Mouse (Mus musculus) intestine, embryonic 15.5 days (tissue): Measurements from ENCODE around the gene Ccnk. TPM values are rescaled to one million over a fixed set of nuclear protein-coding genes. Genes with fewer than 3 reads are reported as not detected.

Experiments
- ATAC-seq: fragments of 200-750 bp; cut with Nextera tagmentation; 2 replicates; pipeline ENCODE4 v1.8.0; 2017; ENCODE audit warnings: moderate TSS enrichment, moderate library complexity
- H3K27ac ChIP-seq: fragments of 300-500 bp; sonication (generic); 2 replicates; pipeline ENCODE4 v1.5.1; 2015; ENCODE audit warnings: mild to moderate bottlenecking, inconsistent platforms
- H3K27me3 ChIP-seq: fragments of 300-500 bp; sonication (generic); replicated peaks from 2 replicates; pipeline ENCODE4 v1.6.1; 2015; ENCODE audit warnings: inconsistent platforms
- H3K36me3 ChIP-seq: fragments of 300-500 bp; sonication (generic); 2 replicates; pipeline ENCODE4 v1.6.1; 2015; ENCODE audit warnings: inconsistent platforms
- H3K4me1 ChIP-seq: fragments of 300-500 bp; sonication (generic); replicated peaks from 2 replicates; pipeline ENCODE4 v1.6.1; 2015; ENCODE audit warnings: inconsistent platforms
- H3K4me2 ChIP-seq: fragments of 300-500 bp; sonication (generic); replicated peaks from 2 replicates; pipeline ENCODE4 v1.6.1; 2015; ENCODE audit warnings: mild to moderate bottlenecking, inconsistent platforms
- H3K4me3 ChIP-seq: fragments of 300-500 bp; sonication (generic); replicated peaks from 2 replicates; pipeline ENCODE4 v1.5.1; 2015; ENCODE audit warnings: inconsistent platforms
- H3K9ac ChIP-seq: fragments of 300-500 bp; sonication (generic); 2 replicates; pipeline ENCODE4 v1.6.1; 2015; ENCODE audit warnings: inconsistent platforms
- H3K9me3 ChIP-seq: fragments of 300-500 bp; sonication (generic); 2 replicates; pipeline ENCODE4 v1.6.1; 2016; ENCODE audit warnings: inconsistent platforms
- WGBS: fragments of 180-500 bp; shearing (Covaris S2); methylation state at CpG from one replicate; pipeline ENCODE4 v1.1.7; 2015; 5-methylcytosine and 5-hydroxymethylcytosine counted together
- polyA plus RNA-seq: library from polyadenylated mRNA; unstranded; fragments of >200 nt; fragmentation: Nextera tagmentation; extraction: Ambion mirVana; gene quantifications from 2 replicates; pipeline ENCODE4 v1.2.1, GENCODE M21; 2015

The Ccnk gene
- polyA plus RNA-seq, 1 experiment from 2014 or later: 3.8 TPM

DNA sequence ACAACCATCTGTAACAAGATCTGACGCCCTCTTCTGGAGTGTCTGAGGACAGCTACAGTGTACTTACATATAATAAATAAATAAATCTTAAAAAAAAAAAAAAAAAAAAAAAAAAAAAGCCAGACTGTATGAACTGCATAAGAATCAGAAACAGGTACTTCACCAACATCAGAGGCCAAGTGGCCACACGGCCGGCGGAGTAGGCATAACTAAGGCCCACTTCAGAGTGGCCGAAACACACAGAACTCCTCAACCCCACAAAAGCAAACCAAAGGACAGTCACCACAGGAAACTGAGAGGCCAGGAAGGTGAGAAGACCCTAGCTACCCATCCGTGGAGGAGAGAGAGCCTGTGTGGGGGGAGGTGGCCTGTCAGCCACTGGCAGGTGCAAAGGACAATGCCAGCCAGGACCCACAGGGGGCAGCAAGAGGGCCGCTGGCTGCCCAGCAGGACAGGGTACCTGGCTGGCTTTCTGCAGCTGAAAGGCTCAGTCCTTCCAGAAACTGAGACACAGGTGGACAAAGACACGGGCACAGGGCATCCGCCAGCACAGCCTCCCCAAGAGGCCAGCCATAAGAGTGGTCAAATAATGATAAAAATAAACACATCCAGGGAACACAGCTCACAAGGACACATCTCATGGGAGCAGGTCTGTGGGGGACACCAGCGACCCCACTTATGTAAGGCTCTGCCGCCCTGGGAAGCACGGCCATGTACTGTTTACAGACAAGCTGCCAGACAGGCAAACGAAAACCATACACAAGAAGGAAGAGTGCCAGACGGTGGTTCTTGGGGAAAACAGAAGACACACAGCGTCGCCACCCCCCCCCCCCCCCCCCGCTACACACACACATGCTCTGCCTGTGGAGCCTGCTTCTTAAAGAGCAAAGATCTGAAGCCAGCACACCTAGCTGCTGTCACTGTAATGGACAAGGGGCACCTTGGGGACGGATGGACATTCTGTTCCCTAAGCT lies 51.7 kb downstream of the Ccnk start:
- ATAC-seq: no peak
- H3K9me3 ChIP-seq: no peaks in the 10 kb centered on the region
- no peak overlapping the region for H3K27ac ChIP-seq
- H3K9ac ChIP-seq: no peak overlapping the region
- no peak overlapping the region for H3K4me2 ChIP-seq
- no peaks in the 10 kb centered on the region for H3K27me3 ChIP-seq
- H3K36me3 ChIP-seq: no peaks in the 10 kb centered on the region
- no peak overlapping the region for H3K4me3 ChIP-seq
- peaks cover 37% of the 10 kb centered on the region for H3K4me1 ChIP-seq
- WGBS: 51% methylated on average over 17 of the region's 18 CpGs

DNA sequence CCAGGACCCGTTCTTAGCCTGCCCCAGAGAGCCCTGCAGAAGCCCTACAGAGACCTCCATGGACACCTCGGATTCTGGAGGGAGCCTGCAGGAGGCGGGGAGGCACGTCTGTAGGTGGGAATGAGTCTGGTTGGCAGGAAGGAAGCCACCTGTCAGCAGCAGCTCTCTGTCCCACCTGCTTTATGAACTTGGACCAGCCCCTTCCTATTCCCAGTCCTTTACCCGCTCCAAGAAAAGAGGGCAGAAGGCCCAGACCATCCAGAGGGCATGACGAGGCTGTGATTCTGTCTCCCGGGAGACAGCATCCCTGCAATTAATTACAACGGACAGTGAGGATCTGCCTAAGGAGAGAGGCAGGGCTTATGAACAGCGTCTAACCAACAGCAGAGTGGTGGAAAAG lies 52.5 kb downstream of the Ccnk start:
- H3K4me2 ChIP-seq: no peak overlapping the region
- H3K9me3 ChIP-seq: no peaks in the 10 kb centered on the region
- H3K9ac ChIP-seq: no peak overlapping the region
- H3K4me1 ChIP-seq: peaks cover 42% of the 10 kb centered on the region
- H3K4me3 ChIP-seq: no peak overlapping the region
- WGBS: 52% methylated on average over 9 of the region's 9 CpGs
- ATAC-seq: no peak
- no peak overlapping the region for H3K27ac ChIP-seq
- H3K36me3 ChIP-seq: no peaks in the 10 kb centered on the region
- no peaks in the 10 kb centered on the region for H3K27me3 ChIP-seq

DNA sequence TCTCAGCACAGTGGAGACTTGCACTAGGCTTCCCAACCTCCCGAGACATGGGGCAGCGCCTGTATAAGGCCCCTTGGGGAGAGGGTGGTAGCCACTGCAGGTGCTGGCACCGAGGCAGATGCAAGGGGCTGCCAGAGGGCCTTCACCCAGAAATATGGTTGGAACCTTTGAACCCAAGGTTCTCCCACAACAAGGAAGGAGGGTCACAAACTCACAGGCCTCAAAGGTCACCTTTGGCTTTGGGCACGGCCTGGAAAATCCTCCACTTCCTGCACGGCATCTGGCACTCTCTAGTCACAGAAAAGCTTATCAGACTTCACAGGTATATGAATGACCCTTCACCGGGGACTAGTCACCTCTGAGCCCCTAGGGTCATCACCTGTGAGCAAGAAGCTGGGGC lies 54.4 kb downstream of the Ccnk start:
- peak; percentile 48 for ATAC-seq
- H3K9me3 ChIP-seq: no peaks in the 10 kb centered on the region
- WGBS: 68% methylated on average over 6 of the region's 6 CpGs
- peaks cover 56% of the 10 kb centered on the region for H3K4me1 ChIP-seq
- H3K4me2 ChIP-seq: 0 out of 2 replicates have a peak overlapping the region, but pooled peaks have one; percentile 30
- no peaks in the 10 kb centered on the region for H3K36me3 ChIP-seq
- H3K4me3 ChIP-seq: no peak overlapping the region
- no peak overlapping the region; the same call in 1 of the 2 replicates for H3K9ac ChIP-seq
- H3K27me3 ChIP-seq: no peaks in the 10 kb centered on the region
- H3K27ac ChIP-seq: peak overlapping the region; percentile 77

DNA sequence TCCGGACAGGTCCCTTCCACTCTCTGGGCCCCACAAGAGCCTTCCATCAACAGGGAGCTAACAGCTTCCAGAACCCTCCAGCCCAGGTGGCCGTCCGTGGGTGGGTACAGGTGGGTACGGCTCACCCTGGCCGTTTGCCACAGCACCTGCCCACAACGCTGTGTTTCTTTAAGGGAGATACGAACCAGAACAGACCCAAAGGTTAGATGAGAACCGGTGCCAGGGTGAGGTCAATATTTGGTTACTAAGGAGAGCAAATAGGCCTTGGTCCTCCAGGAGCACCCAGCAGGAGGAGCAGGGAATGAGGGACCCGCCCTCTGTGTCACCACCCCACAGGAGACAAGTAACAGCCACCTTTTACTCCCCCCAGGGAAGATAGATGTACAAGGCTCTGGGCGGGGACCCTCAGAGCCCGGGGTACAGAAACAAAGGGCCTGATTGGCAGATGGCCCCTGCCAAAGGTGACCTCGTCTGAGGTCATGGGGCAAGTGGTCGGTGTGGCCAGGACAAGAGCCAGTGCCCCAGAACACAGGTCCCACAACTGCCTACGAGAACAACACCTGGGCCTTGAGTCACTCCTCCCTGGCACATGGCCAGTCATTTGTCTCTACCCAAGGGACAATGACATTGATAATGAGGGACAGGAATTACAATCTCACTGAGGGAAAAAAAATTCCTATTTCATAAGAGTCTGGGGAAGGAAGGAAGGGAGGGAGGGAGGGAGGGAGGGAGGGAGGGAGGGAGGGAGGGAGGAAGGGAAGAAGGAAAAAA lies 55.6 kb downstream of the Ccnk start:
- Histone ChIP-seq H3K4me1 (peaks cover 63% of the 10 kb centered on the region), H3K36me3 (no peaks in the 10 kb centered on the region), H3K9ac (no peak overlapping the region), H3K9me3 (no peaks in the 10 kb centered on the region), H3K4me2 (0 out of 2 replicates have a peak overlapping the region, but pooled peaks have one; percentile 30), H3K27ac (peak overlapping the region; percentile 77), H3K4me3 (no peak overlapping the region), H3K27me3 (no peaks in the 10 kb centered on the region)
- ATAC-seq: peak; percentile 36
- WGBS: 65% methylated on average over 14 of the region's 14 CpGs

DNA sequence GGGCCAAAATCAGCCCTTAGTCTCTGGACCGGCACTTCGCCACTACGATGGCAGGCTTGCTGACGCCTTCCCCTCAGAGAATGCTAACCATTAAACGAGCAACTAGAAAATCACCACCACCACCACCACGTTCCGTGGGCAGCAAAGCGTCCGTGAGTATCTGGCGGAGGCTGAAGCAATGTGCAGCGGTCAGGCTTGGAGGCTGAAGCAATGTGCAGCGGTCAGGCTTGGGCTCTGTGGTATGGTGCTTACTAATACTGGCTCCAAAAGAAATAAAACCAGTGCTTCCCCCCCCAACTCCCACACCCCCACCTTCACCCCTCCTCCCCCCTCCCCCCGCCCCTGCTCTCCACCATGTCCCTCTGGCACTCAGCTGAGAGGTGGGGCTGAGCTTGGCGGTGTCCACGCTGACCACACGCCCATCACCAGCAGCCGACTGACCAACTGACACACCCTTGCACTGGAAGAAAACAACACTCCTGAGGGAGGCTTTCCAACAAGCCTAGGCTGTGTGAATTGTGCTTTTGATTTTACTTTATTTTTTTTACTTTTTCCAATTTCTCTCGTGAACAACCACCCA lies 56.7 kb downstream of the Ccnk start:
- Histone ChIP-seq H3K4me3 (no peak overlapping the region), H3K27ac (no peak overlapping the region), H3K9me3 (no peaks in the 10 kb centered on the region), H3K4me1 (peaks cover 71% of the 10 kb centered on the region), H3K9ac (no peak overlapping the region), H3K36me3 (no peaks in the 10 kb centered on the region), H3K27me3 (no peaks in the 10 kb centered on the region), H3K4me2 (no peak overlapping the region)
- no peak for ATAC-seq
- WGBS: 78% methylated on average over 18 of the region's 18 CpGs

DNA sequence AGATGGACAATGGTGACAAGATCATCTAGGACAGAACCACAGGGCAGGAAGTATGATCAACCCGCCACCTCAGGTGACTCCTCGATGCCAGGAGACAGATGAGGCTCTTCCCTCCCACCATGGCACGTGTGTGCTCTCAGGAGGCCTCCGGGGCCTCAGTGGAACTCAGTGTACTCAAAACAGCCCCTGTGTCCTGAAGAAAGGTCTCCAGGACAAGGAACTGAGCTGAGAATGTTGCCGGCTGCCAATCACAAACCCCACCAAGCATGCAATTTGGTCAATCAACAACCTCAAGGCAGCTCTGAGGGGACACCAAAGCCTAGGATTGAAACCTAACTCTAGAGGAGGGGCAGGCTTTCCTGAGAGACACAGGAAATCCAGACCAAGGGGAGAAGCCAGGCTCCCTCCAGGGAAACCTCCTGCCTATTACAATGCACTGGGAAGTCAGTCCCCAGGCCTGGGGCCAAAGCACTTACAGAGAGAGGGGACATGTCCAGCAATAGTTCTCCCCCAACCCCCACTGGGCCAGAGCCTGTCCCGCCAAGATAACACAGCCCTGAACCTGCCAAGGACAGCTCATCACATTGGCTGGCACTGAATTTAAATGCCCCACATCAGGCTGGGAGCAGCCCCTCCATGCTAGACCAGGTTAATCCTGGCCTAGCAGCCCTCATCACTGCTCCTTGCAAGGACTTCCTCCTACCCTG lies 58.1 kb downstream of the Ccnk start:
- ATAC-seq: no peak
- 67% methylated on average over 6 of the region's 6 CpGs for WGBS
- no peak overlapping the region for H3K4me3 ChIP-seq
- H3K4me1 ChIP-seq: peaks cover 71% of the 10 kb centered on the region
- no peaks in the 10 kb centered on the region for H3K27me3 ChIP-seq
- no peak overlapping the region for H3K4me2 ChIP-seq
- H3K9ac ChIP-seq: no peak overlapping the region
- no peaks in the 10 kb centered on the region for H3K9me3 ChIP-seq
- no peak overlapping the region for H3K27ac ChIP-seq
- no peaks in the 10 kb centered on the region for H3K36me3 ChIP-seq

DNA sequence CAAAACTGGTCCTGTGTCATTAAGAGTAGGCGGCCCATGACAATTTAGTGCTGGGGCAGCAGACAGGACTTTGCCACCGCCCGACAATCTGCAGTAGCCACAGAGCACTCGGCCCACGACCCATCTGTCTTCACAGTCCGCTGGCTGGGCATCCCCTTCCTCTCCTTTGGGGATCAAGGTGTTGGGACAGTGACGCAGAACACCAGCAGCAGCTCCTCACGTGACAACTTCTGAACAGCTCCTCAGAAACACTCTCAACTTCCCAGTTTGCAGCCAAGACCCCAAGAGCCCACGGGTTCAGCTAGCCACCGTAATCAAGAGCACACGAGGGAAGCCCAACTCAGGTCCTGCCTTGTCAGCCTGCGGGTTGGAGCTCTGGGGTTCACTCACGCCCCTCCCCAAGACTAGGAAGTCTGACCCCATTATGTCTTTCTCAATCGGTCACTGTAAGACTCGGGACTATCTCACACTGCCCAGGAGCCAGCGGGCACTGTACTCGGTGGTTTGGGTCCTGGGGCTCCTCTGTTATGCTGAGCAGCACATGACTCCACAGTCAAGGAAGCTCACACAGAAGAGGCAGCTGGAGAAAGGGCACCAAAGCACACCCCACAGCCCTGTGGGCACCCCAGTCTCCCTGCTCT lies 59.1 kb downstream of the Ccnk start:
- Histone ChIP-seq H3K27me3 (no peaks in the 10 kb centered on the region), H3K4me1 (peaks cover 73% of the 10 kb centered on the region), H3K9ac (no peak overlapping the region), H3K27ac (no peak overlapping the region), H3K4me2 (no peak overlapping the region), H3K4me3 (no peak overlapping the region), H3K9me3 (no peaks in the 10 kb centered on the region), H3K36me3 (no peaks in the 10 kb centered on the region)
- ATAC-seq: no peak
- 83% methylated on average over 17 of the region's 17 CpGs for WGBS

DNA sequence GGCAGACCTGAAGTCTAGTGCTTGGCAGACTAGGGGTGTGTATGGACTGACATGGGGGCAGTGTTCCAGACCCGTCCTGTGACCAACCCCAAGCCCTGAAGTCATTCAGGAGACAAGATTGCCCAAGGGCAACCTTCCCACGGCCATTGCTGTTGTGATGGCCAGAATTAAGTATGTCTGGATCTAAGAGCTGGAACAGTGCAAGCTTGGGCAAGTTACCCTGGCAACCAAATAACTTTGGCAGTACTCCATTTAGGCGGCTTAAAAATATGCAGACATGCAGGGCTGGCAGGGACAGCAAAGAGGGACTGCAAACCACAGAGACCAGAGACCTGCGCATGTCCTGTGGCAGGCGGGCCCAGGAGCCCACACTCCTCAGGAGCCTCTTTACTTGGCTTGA lies 60.1 kb downstream of the Ccnk start:
- WGBS: 60% methylated on average over 5 of the region's 5 CpGs
- no peaks in the 10 kb centered on the region for H3K9me3 ChIP-seq
- no peak for ATAC-seq
- H3K27ac ChIP-seq: no peak overlapping the region
- no peak overlapping the region for H3K9ac ChIP-seq
- peaks cover 71% of the 10 kb centered on the region for H3K4me1 ChIP-seq
- no peak overlapping the region for H3K4me3 ChIP-seq
- no peak overlapping the region for H3K4me2 ChIP-seq
- no peaks in the 10 kb centered on the region for H3K36me3 ChIP-seq
- H3K27me3 ChIP-seq: no peaks in the 10 kb centered on the region

DNA sequence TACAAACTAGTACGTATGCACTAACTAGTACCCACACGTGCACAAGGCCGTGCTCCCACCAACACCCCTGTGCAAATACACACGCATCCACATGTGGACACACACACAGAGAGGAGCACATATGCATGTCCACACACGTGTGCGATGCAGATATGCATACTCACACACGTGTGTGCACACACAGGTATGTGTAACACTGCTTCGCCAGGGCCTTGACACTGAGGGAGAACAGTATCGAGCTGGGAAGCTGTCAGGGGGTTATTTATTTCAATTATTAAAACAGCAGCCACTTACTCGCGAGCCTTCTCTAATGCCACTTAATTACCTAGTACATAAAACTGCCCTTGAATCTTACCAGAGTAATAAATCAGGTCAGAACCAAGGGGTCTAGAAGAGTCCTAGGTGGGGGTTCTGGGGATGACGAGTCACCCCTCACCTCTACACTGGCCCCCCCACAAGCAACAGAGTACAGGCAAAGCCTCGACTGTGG lies 61.1 kb downstream of the Ccnk start:
- Histone ChIP-seq H3K9ac (no peak overlapping the region), H3K9me3 (no peaks in the 10 kb centered on the region), H3K4me1 (peaks cover 73% of the 10 kb centered on the region), H3K4me2 (no peak overlapping the region), H3K36me3 (no peaks in the 10 kb centered on the region), H3K27ac (0 out of 2 replicates have a peak overlapping the region, but pooled peaks have one; percentile 29), H3K4me3 (no peak overlapping the region), H3K27me3 (no peaks in the 10 kb centered on the region)
- 65% methylated on average over 13 of the region's 13 CpGs for WGBS
- no peak for ATAC-seq

DNA sequence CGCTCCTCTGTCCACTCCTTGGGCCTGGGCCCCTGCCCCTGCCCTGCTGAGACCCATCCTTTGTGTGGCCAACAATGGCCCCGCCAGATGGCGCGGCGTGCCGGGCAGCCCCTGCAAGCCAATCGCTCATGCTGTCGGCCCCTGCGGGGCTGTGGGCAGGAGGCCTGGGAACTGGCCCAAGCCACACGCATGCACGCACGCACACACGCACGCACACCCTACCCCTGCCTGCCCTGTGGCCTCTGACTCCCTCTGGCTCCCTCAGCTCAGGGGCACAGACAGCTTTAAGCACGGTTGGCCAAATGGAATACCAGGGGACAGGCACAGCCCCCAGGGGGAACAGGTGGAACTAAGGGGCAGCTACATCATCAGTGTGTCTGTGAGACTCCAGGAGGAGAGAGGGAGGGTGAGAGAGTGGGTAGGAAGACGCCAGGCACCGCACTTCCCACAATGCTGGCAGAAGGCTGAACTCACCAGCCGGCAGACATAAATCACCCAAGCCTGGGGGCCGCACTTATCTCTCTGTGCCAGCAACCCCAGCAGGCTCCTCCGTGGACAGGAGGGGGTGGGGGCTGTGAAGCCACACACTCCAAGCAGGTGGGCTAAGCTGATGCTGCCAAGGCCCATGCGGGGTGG lies 61.7 kb downstream of the Ccnk start:
- Histone ChIP-seq H3K36me3 (no peaks in the 10 kb centered on the region), H3K27ac (peak overlapping the region; percentile 29; the same call in 1 of the 2 replicates), H3K27me3 (no peaks in the 10 kb centered on the region), H3K4me1 (peaks cover 73% of the 10 kb centered on the region), H3K4me3 (no peak overlapping the region), H3K9ac (no peak overlapping the region), H3K4me2 (no peak overlapping the region), H3K9me3 (no peaks in the 10 kb centered on the region)
- whole genome bisulfite sequencing: 51% methylated on average over 21 of the region's 21 CpGs
- ATAC-seq: peak; percentile 19; the same call in 1 of the 2 replicates

DNA sequence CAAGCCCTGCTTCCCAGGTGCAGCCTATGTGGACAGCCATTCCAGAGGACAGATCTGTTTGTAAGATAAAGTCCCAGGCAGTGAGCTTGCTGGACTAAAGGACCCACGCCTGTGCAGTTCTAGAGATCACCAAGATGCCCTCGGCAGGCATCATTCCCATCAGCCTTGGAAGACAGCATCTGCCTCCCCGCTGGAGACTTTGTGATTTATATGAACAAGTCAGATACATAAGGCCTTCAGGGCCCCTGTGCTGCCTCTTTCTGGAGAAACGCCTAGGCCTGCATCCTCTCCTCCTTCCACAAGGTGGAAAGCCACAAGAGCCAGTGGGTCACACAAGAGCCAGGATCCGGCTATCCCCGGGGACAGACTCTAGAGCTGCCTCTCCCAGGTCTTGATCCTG lies 62.2 kb downstream of the Ccnk start:
- Histone ChIP-seq H3K27ac (peak overlapping the region; percentile 29; the same call in 1 of the 2 replicates), H3K4me2 (no peak overlapping the region), H3K4me1 (peaks cover 72% of the 10 kb centered on the region), H3K27me3 (no peaks in the 10 kb centered on the region), H3K9me3 (no peaks in the 10 kb centered on the region), H3K4me3 (no peak overlapping the region), H3K9ac (no peak overlapping the region), H3K36me3 (no peaks in the 10 kb centered on the region)
- 55% methylated on average over 6 of the region's 6 CpGs for WGBS
- ATAC-seq: no peak
